Mouse (Mus musculus) myocyte (in vitro differentiated cells): ENCODE data around the gene Dmbx1.

Experiments
- MAX ChIP-seq: IDR thresholded peaks from one replicate; pipeline ENCODE4 v1.6.1; 2011; ENCODE audit warnings: low read depth, mild to moderate bottlenecking, control low read depth
- MYOD1 ChIP-seq, 3 experiments: IDR thresholded peaks; one replicate each; pipeline ENCODE4 v1.6.1; 2011; ENCODE audit warnings: control low read depth in 2 of 3, low read depth in 2 of 3, mild to moderate bottlenecking in 2 of 3, moderate library complexity in 1 of 3; ENCODE audit not compliant: insufficient read length in 2 of 3, control insufficient read depth in 1 of 3
- POLR2A ChIP-seq: IDR thresholded peaks from one replicate; pipeline ENCODE4 v1.6.1; 2011; ENCODE audit warnings: low read depth, mild to moderate bottlenecking, control low read depth, moderate library complexity; ENCODE audit not compliant: insufficient read length
- POLR2AphosphoS2 ChIP-seq: IDR thresholded peaks from one replicate; pipeline ENCODE4 v1.6.1; 2011; ENCODE audit warnings: low read depth, control low read depth; ENCODE audit not compliant: insufficient read length
- TCF12 ChIP-seq: IDR thresholded peaks from one replicate; pipeline ENCODE4 v1.6.1; 2011; ENCODE audit warnings: mild to moderate bottlenecking, control low read depth; ENCODE audit not compliant: poor library complexity, insufficient read depth, severe bottlenecking
- USF1 ChIP-seq: IDR thresholded peaks from one replicate; pipeline ENCODE4 v1.6.1; 2011; ENCODE audit warnings: low read depth, mild to moderate bottlenecking, control low read depth, moderate library complexity

- no peak for TF ChIP-seq POLR2A
- TF ChIP-seq TCF12 = no peak
- TF ChIP-seq POLR2AphosphoS2 = no peak
- TF ChIP-seq MAX = no peak
- TF ChIP-seq USF1 = no peak
- no peak for TF ChIP-seq MYOD1 (IDR thresholded peaks at IDR 0.05; ENCODE audit: control insufficient read depth in 1 of 3, insufficient read length in 2 of 3, low read depth in 2 of 3)
Measured at GRCm38 (mm10) chr4:115904375-115904774, 35.4 kb downstream of the Dmbx1 start.
